Mouse (Mus musculus) lung, postnatal 0 days (tissue): ENCODE data around the gene Cd3e.

Experiments
- CTCF ChIP-seq: IDR thresholded peaks from 2 replicates; pipeline ENCODE4 v1.5.1; 2016; ENCODE audit warnings: antibody characterized with exemption, mild to moderate bottlenecking
- EP300 ChIP-seq: IDR thresholded peaks from 2 replicates; pipeline ENCODE4 v1.6.1; 2016; ENCODE audit warnings: antibody characterized with exemption, mild to moderate bottlenecking, control low read depth

DNA sequence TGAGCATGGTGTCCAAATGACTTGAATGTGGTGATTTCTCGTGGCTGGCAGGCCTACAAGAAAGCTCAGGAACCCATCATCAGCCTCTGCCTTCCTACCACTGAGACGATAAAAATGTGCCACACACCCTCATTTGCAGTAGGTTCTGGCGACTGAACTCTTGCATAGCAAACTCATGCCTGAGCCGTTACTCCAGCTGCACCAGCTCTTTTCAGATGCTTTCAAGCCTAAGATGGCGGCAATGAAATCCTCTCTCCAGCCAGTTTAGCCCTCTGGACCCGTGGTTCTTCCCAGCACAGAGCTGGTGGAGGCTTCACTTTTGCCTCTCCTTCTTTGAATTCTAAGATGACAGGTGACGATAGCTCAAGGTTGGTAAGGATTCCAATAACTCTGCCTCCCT, 29.6 kb downstream of the Cd3e start:
- no peak for TF ChIP-seq CTCF
- TF ChIP-seq EP300: no peak
